Mouse (Mus musculus) spleen, adult 2 months (tissue): Measurements from ENCODE around the gene Ints11. TPM values are rescaled to one million over a fixed set of nuclear protein-coding genes. Genes with fewer than 3 reads are reported as not detected.

ENCODE experiments used
- DNase-seq, 2 experiments: peaks; one replicate each; pipeline versions ENCODE4 v3.0.0 to v3.0.0-alpha.2; 2012 to 2021; ENCODE audit warnings: low spot score in 2 of 2, low read depth in 1 of 2
- H3K27ac ChIP-seq: fragments of 200-500 bp; 2 replicates; pipeline ENCODE4 v1.5.1; 2012; ENCODE audit warnings: low read length, inconsistent platforms; ENCODE audit not compliant: insufficient read depth
- H3K27me3 ChIP-seq: fragments of 200-500 bp; 2 replicates; pipeline ENCODE4 v1.6.1; 2012; ENCODE audit warnings: mild to moderate bottlenecking, moderate library complexity, low read length, inconsistent platforms; ENCODE audit not compliant: control insufficient read depth, insufficient read depth
- H3K36me3 ChIP-seq: fragments of 200-500 bp; 2 replicates; pipeline ENCODE4 v1.6.1; 2012; ENCODE audit warnings: mild to moderate bottlenecking, low read length, inconsistent platforms; ENCODE audit not compliant: control insufficient read depth, insufficient read depth
- H3K4me1 ChIP-seq: fragments of 200-500 bp; 2 replicates; pipeline ENCODE4 v1.6.1; 2011; ENCODE audit warnings: inconsistent platforms; ENCODE audit not compliant: control insufficient read depth, insufficient read depth, insufficient read length
- H3K4me3 ChIP-seq: fragments of 200-500 bp; 2 replicates; pipeline ENCODE4 v1.5.1; 2011; ENCODE audit warnings: mild to moderate bottlenecking, inconsistent platforms; ENCODE audit not compliant: insufficient read depth, insufficient read length; ENCODE audit errors: extremely low read depth
- CTCF ChIP-seq: fragments of 200-500 bp; IDR thresholded peaks from 2 replicates; pipeline ENCODE4 v1.5.1; 2011; ENCODE audit warnings: mild to moderate bottlenecking, inconsistent platforms; ENCODE audit not compliant: insufficient read depth, insufficient read length, insufficient replicate concordance; ENCODE audit errors: extremely low read depth
- POLR2A ChIP-seq: fragments of 200-500 bp; IDR thresholded peaks from 2 replicates; pipeline ENCODE4 v1.6.1; 2011; ENCODE audit warnings: low read depth, low read length, inconsistent platforms
- WGBS: fragments of 180-500 bp; shearing (Covaris S2); methylation state at CpG from one replicate; pipeline ENCODE4 v1.1.7; 2018; 5-methylcytosine and 5-hydroxymethylcytosine counted together
- polyA plus RNA-seq: library from polyadenylated mRNA; depleted of rRNA; stranded (reverse); fragments of >200 nt; gene quantifications from 2 replicates; pipeline ENCODE4 v1.2.3, GENCODE M21; 2012; rRNA removed

Ints11 gene
- polyA plus RNA-seq: 31.8 and 36.3 TPM in 2 replicates

DNA sequence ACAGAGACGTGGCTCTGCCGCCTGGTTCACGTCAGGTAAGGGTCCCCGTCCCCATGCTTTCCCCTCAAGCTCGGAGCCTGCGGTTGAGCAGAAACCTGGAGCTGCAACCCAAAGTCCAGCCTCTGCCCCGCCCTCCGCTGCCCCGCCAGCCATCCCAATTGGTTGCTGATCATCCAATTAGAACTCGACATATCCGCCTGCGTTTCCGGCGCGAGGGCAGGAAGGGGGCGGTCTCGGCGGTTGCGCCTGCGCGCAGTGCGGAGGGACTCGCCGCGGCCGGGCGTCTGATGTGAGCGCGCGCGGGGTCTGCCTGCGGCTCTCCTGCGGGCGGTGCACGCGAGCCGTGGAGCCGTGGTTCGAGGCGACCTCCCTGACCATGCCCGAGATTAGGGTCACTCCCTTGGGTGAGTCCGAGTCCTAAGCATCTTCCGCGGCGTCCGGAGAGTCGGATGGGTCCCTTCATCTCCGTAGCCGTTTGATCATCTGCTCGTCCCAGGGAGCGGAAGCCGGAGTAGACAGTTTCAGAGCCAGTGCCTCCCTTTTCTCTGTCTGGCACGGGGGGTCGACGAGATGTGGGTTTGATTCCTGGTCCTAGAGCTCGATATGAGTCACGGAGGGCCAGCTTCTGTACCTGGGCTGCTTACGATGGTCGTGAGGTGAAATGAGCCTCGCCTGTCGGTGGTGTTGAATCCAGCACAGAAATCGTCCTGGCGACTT, at the start of gene Ints11, which contains the start of gene Cptp:
TSS of gene Ints11 (plus strand) at position 230 of the 717 bp plus-strand sequence.
TSS of gene Cptp (minus strand) at position 124 of the 717 bp plus-strand sequence.
- TF ChIP-seq POLR2A: peak; percentile 76
- TF ChIP-seq CTCF: 0 out of 2 replicates have a peak, but pooled peaks have one; percentile 9
- H3K4me3 ChIP-seq: peak within 1 kb of the TSS; percentile 90
- WGBS: under 1% methylated on average over 63 of the region's 63 CpGs
- peak; percentile 79 to 96 for DNase-seq
- peak within 1 kb of the TSS; percentile 50; the same call in 1 of the 2 replicates for H3K27ac ChIP-seq
- no peaks in the 10 kb centered on the region for H3K27me3 ChIP-seq
- peaks cover 6% of the 10 kb centered on the region; the same call in 1 of the 2 replicates for H3K4me1 ChIP-seq
- peaks cover 20% of the 10 kb centered on the region for H3K36me3 ChIP-seq

DNA sequence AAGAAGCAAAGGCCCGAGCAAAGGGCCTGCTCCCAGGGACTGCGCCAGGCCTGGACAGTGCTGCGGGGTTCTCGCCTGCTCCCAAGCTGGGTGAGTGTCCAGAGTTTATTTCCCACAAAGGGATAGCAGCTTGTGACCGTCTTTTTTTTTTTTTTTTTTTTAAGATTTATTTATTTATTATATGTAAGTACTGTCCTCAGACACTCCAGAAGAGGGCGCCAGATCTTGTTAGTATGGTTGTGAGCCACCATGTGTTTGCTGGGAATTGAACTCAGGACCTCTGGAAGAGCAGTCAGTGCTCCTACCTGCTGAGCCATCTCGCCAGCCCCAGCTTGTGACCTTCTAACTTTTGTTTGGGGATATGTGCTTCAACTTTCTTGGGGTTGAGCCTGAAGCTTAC, 48.3 kb upstream of the Ints11 start:
- Histone ChIP-seq H3K27ac (no peak overlapping the region), H3K36me3 (peaks cover 63% of the 10 kb centered on the region), H3K4me1 (no peaks in the 10 kb centered on the region), H3K4me3 (no peak overlapping the region), H3K27me3 (no peaks in the 10 kb centered on the region)
- WGBS: 84% methylated on average over 7 of the region's 7 CpGs
- no peak for DNase-seq
- no peak for TF ChIP-seq CTCF
- TF ChIP-seq POLR2A: no peak

DNA sequence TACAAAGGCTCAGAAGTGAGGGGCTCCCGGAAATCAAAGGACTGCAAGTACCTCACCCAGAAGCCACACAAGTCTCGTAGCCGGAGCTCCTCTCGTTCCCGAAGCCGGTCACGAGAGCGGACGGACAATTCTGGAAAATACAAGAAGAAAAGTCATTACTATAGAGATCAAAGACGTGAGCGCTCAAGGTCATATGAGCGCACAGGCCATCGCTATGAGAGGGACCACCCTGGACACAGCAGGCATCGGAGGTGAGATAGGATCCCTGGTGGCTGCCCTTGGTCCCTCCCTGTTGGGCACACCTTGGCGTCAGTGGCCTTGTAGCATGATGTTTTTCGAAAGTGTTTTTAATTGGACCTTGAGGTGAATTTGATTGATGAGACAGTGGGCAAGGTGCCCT, 45.9 kb upstream of the Ints11 start:
- WGBS: 97% methylated on average over 16 of the region's 16 CpGs
- H3K27me3 ChIP-seq: no peaks in the 10 kb centered on the region
- TF ChIP-seq CTCF (no peak), POLR2A (no peak)

DNA sequence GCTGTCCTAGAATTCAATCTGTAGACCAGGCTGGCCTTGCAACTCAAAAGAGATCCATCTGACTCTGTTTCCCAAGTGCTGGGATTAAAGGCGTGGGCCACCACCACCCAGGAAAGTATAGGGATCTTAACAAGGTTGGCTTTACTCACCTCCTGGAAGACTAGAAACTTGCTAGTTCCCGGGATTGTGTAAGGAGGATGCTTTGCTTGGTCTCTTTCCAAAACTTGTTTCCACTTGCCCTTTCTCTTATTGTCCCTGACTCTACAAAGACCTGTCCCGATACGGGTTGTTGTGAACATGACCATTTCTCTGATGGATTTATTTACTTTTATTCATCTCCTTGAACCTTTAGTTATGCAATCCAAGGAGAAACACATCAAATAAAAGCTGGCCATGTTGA, 39.5 kb upstream of the Ints11 start:
- 92% methylated on average over 4 of the region's 4 CpGs for WGBS
- no peak for TF ChIP-seq CTCF
- TF ChIP-seq POLR2A: no peak
- no peak overlapping the region for H3K27ac ChIP-seq
- peaks cover 2% of the 10 kb centered on the region for H3K36me3 ChIP-seq
- no peak for DNase-seq
- H3K4me1 ChIP-seq: peaks cover 9% of the 10 kb centered on the region; the same call in 1 of the 2 replicates
- H3K4me3 ChIP-seq: no peak overlapping the region
- H3K27me3 ChIP-seq: no peaks in the 10 kb centered on the region

More for the DNA sequence above, 45.9 kb upstream of the Ints11 start:
- H3K4me1 ChIP-seq: no peaks in the 10 kb centered on the region
- no peak for DNase-seq
- H3K27ac ChIP-seq: no peak overlapping the region
- no peak overlapping the region for H3K4me3 ChIP-seq
- H3K36me3 ChIP-seq: peaks cover 45% of the 10 kb centered on the region

DNA sequence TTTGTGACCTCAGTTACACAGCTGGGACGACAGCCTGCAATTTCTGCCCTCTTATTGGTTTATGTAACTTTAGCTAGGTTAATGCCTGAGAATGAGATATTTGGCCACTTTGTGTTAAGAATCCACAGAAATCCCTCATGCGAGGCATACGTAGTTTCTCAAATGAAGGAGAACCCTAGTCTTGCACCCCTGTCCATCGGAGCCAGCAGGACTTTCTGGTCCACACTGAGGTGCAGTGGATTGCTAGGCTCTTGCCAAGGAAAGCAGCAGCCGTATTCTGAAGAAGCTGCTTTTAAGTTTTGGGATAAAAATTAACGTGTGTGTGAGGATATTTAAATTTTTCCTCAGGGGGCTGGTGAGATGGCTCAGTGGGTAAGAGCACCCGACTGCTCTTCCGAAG, 38.8 kb upstream of the Ints11 start:
- H3K27ac ChIP-seq: peak overlapping the region; percentile 16; the same call in 1 of the 2 replicates

DNA sequence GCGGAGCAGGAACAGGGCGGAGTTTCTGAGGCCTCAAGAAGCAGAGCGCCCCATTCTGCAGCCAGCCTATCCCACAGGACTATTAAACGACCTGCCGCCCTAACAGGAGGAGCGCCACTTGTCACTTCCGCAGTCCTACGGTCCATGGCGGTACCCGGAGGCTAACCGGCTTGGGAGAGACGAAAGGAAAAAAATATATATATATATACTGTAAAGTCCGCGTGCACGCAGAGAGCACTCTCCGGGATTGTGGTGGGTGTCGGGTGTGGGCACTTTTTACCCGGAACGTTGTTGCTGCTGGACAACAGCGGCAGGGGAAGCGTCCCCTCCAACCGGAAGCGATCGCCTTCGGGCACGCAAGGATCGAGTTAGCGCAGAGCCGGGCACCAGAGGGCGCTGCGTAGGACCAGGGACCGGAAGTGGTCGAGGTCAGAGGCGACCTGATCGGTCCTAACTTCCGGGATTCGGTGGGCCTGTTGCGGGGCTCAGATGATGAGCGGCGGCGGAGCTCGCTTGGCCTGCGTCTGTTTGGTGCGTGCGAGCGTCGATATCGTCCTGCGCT, 38.1 kb upstream of the Ints11 start, which contains the start of gene Aurkaip1:
TSS of gene Aurkaip1 (plus strand) at position 68 of the 562 bp plus-strand sequence.
- Histone ChIP-seq H3K4me1 (peaks cover 9% of the 10 kb centered on the region; the same call in 1 of the 2 replicates), H3K27ac (peak within 1 kb of the TSS; percentile 86), H3K4me3 (peak within 1 kb of the TSS; percentile 91), H3K36me3 (peaks cover 1% of the 10 kb centered on the region; the same call in 1 of the 2 replicates), H3K27me3 (no peaks in the 10 kb centered on the region)
- under 1% methylated on average over 49 of the region's 49 CpGs for WGBS
- TF ChIP-seq POLR2A: peak; percentile 75
- TF ChIP-seq CTCF: peak; percentile 94
- peak; percentile 87 to 95 for DNase-seq

More for the DNA sequence above, 38.8 kb upstream of the Ints11 start:
- Histone ChIP-seq H3K27me3 (no peaks in the 10 kb centered on the region), H3K4me3 (no peak overlapping the region), H3K4me1 (peaks cover 9% of the 10 kb centered on the region; the same call in 1 of the 2 replicates), H3K36me3 (peaks cover 1% of the 10 kb centered on the region; the same call in 1 of the 2 replicates)
- TF ChIP-seq CTCF (no peak), POLR2A (no peak)
- WGBS: 50% methylated on average over 8 of the region's 8 CpGs
- no peak for DNase-seq
